Mouse (Mus musculus) heart, embryonic 13.5 days (tissue): ENCODE data around the gene Dlgap1. TPM values are rescaled to one million over a fixed set of nuclear protein-coding genes. Genes with fewer than 3 reads are reported as not detected.

Experiments used
- ATAC-seq: fragments of 200-750 bp; cut with Nextera tagmentation; 2 replicates; pipeline ENCODE4 v1.8.0; 2017; ENCODE audit warnings: moderate TSS enrichment; ENCODE audit not compliant: insufficient number of reproducible peaks, low FRiP score, low TSS enrichment; ENCODE audit errors: extremely low read depth
- H3K27ac ChIP-seq: fragments of 300-500 bp; sonication (generic); replicated peaks from 2 replicates; pipeline ENCODE4 v1.5.1; 2015; ENCODE audit warnings: moderate library complexity, mild to moderate bottlenecking, inconsistent platforms
- H3K27me3 ChIP-seq: fragments of 300-500 bp; sonication (generic); replicated peaks from 2 replicates; pipeline ENCODE4 v1.6.1; 2015; ENCODE audit warnings: mild to moderate bottlenecking, inconsistent platforms
- H3K36me3 ChIP-seq: fragments of 300-500 bp; sonication (generic); 2 replicates; pipeline ENCODE4 v1.6.1; 2015; ENCODE audit warnings: mild to moderate bottlenecking, inconsistent platforms
- H3K4me1 ChIP-seq: fragments of 300-500 bp; sonication (generic); 2 replicates; pipeline ENCODE4 v1.6.1; 2015; ENCODE audit warnings: inconsistent platforms
- H3K4me2 ChIP-seq: fragments of 300-500 bp; sonication (generic); 2 replicates; pipeline ENCODE4 v1.6.1; 2015; ENCODE audit warnings: inconsistent platforms, mild to moderate bottlenecking, moderate library complexity
- H3K4me3 ChIP-seq: fragments of 300-500 bp; sonication (generic); 2 replicates; pipeline ENCODE4 v1.5.1; 2015; ENCODE audit warnings: moderate library complexity, mild to moderate bottlenecking, inconsistent platforms
- H3K9ac ChIP-seq: fragments of 300-500 bp; sonication (generic); 2 replicates; pipeline ENCODE4 v1.6.1; 2015; ENCODE audit warnings: inconsistent platforms, mild to moderate bottlenecking, moderate library complexity
- H3K9me3 ChIP-seq: fragments of 300-500 bp; sonication (generic); 2 replicates; pipeline ENCODE4 v1.6.1; 2016; ENCODE audit warnings: inconsistent platforms
- WGBS: fragments of 180-500 bp; shearing (Covaris S2); methylation state at CpG from one replicate; pipeline ENCODE4 v1.1.7; 2015; ENCODE audit warnings: mixed read lengths; 5-methylcytosine and 5-hydroxymethylcytosine counted together
- polyA plus RNA-seq: library from polyadenylated mRNA; unstranded; fragments of >200 nt; fragmentation: Nextera tagmentation; extraction: Ambion mirVana; gene quantifications from 2 replicates; pipeline ENCODE4 v1.2.1, GENCODE M21; 2015

Gene Dlgap1
- polyA plus RNA-seq, 1 experiment from 2014 or later: 0.40 TPM

DNA sequence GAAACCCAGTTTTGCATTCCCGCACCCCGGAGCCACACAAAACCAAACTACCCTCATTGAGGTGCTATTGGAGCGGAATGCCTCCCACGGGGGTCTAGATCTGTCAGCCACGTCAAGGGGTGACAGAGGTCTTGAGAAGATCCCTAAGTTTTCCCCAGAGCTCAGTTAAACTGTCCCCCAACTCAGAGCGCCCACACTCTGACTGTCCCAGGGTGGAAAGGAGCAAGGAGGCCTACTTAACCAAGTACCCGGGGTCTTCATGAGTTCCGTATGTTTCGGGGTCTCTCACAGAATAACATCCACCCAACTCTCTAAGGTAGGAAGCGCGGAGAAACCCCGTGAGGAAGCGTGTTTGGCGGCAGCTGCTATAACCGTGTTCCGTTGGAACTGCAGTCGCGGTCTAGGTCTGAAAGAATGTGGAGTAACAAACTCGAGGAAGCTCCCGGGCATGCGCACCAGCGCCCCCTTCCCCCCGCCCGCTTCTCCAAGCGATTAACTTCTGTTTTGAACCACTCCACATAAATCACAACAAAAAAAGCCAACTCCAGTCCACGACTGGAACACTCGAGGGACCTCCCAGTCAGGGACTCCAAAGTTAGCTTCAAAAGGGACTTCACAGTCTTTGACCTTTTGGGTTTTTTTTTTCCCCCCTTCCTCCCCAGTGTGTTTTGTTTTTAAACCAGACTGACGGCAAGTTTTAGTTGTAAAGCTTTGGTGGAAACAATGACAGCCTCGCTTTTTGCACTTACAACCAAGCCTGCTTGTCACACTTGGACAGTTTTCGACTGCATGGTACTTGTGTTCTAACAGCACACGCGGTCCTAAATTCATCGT lies 880.7 kb downstream of the Dlgap1 start:
- ATAC-seq: no peak
- H3K9me3 ChIP-seq: no peaks in the 10 kb centered on the region
- peak overlapping the region; percentile 92 for H3K9ac ChIP-seq
- peak overlapping the region; percentile 99 for H3K4me2 ChIP-seq
- H3K36me3 ChIP-seq: peaks cover 18% of the 10 kb centered on the region
- H3K4me1 ChIP-seq: peaks cover 45% of the 10 kb centered on the region
- under 1% methylated on average over 33 of the region's 33 CpGs for WGBS
- H3K27me3 ChIP-seq: no peaks in the 10 kb centered on the region
- peak overlapping the region; percentile 74 for H3K4me3 ChIP-seq
- H3K27ac ChIP-seq: peak overlapping the region; percentile 98

DNA sequence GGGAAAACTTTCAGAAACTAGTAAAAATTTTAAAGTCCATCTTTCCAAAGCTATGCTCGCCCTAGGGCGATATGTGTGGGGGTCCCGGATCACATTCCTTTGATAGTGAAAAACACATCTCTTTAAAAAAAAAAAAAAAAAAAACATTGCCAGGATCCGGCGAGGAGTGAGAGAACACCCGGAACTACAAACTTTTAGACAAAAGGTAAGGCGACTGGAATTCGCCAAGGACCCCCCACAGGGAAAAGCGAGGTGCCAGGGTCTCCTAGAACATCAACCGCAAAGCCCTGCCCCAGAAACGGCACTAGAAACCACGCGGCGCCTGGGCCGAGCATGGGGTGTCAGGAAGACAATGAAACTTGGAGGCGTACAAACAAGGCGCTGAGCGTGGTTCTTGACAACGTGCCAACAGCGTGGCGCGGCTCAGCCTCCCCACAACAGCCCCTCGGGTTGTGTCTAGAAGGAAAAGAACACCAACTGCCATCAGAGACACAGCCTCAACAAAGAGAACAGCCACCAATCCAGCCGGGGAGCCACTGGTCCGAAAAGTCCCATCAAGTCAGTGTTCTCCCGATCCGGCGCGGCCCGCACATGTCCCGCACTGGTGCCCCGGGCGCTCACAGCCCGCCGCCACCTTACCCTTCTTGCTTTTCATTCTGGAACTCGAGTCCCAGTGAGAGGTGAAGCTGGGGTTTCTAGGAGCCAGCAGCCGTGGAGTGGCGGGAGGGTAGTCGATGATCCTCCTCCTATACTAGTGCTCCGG lies 881.5 kb downstream of the Dlgap1 start:
- ATAC-seq: 0 out of 2 replicates have a peak, but pooled peaks have one; percentile 10
- H3K36me3 ChIP-seq: peaks cover 10% of the 10 kb centered on the region
- H3K4me2 ChIP-seq: peak overlapping the region; percentile 99
- under 1% methylated on average over 40 of the region's 40 CpGs for WGBS
- H3K27me3 ChIP-seq: no peaks in the 10 kb centered on the region
- H3K4me1 ChIP-seq: peaks cover 37% of the 10 kb centered on the region
- no peaks in the 10 kb centered on the region for H3K9me3 ChIP-seq
- peak overlapping the region; percentile 74 for H3K4me3 ChIP-seq
- H3K27ac ChIP-seq: peak overlapping the region; percentile 98
- H3K9ac ChIP-seq: peak overlapping the region; percentile 92

DNA sequence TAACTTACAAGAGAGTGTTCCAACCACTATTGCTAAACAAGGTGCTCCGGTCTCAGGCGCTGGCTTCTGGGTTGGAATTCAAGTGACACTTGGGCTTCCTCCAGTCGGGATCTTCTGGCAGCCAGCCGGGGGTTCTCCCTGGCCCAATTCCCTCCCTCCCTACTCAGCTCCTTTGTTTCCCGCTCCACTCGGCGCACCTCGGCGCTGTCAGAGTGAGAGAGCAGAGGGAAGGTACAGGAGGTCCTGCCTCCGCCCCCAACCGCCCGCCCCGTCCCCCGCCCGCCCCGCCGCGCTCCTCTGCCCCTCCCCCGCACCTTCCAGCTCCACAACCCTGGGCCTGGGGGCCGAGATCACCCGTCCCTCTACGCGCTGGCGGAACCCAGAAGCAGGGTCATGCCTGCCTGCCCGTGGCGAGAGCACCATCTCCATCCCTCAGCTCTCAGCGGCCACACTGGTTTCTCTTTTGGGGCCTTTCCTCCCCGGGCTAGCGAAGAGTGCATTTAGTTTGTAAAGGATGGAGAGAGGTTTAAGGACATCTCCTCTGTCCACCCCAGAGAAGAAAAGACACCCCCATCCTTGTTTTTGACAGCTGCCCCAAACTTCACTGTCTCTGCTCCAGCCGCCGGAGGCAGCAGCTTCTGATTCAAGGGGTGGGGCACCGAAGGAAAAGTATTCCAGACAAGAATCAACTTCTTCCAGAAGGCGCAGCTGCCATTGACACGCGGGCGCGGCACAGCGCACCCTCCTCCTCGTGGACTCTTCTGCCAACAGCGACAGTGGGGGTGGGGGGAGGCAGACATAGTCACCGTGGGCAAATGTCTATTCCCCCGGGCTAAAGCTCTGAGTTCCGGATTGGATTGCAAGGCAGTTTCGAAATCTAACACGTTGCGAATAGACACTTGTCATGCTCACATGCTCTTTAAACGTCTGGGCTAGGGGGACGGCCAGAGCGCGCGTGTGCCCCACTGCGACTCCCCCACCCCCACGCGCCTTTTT lies 882.4 kb downstream of the Dlgap1 start:
- 0 out of 2 replicates have a peak, but pooled peaks cover 1% of the 10 kb centered on the region for H3K36me3 ChIP-seq
- H3K4me1 ChIP-seq: peaks cover 28% of the 10 kb centered on the region
- under 1% methylated on average over 54 of the region's 54 CpGs for WGBS
- H3K4me3 ChIP-seq: peak overlapping the region; percentile 74
- H3K27ac ChIP-seq: peak overlapping the region; percentile 98
- peak overlapping the region; percentile 92 for H3K9ac ChIP-seq
- H3K4me2 ChIP-seq: peak overlapping the region; percentile 99
- H3K9me3 ChIP-seq: no peaks in the 10 kb centered on the region
- peak; percentile 45; the same call in 1 of the 2 replicates for ATAC-seq
- no peaks in the 10 kb centered on the region for H3K27me3 ChIP-seq

- WGBS: under 1% methylated on average over 29 of the region's 29 CpGs
- H3K27me3 ChIP-seq: no peaks in the 10 kb centered on the region
- ATAC-seq: no peak
- H3K27ac ChIP-seq: peak overlapping the region; percentile 98
- H3K9ac ChIP-seq: peak overlapping the region; percentile 92
- H3K4me3 ChIP-seq: peak overlapping the region; percentile 74
- peaks cover 20% of the 10 kb centered on the region for H3K4me1 ChIP-seq
- peak overlapping the region; percentile 99 for H3K4me2 ChIP-seq
- no peaks in the 10 kb centered on the region for H3K36me3 ChIP-seq
- H3K9me3 ChIP-seq: no peaks in the 10 kb centered on the region
Measured at GRCm38 (mm10) chr17:70852011-70852685, 883.3 kb downstream of the Dlgap1 start.

- no peaks in the 10 kb centered on the region for H3K36me3 ChIP-seq
- peak overlapping the region; percentile 92 for H3K9ac ChIP-seq
- no peaks in the 10 kb centered on the region for H3K27me3 ChIP-seq
- peaks cover 15% of the 10 kb centered on the region for H3K4me1 ChIP-seq
- peak overlapping the region; percentile 99 for H3K4me2 ChIP-seq
- H3K9me3 ChIP-seq: no peaks in the 10 kb centered on the region
- ATAC-seq: peak; percentile 45; the same call in 1 of the 2 replicates
- H3K27ac ChIP-seq: peak overlapping the region; percentile 98
- WGBS: under 1% methylated on average over 51 of the region's 51 CpGs
- peak overlapping the region; percentile 74 for H3K4me3 ChIP-seq
Measured at GRCm38 (mm10) chr17:70852686-70853386, 884.0 kb downstream of the Dlgap1 start.

DNA sequence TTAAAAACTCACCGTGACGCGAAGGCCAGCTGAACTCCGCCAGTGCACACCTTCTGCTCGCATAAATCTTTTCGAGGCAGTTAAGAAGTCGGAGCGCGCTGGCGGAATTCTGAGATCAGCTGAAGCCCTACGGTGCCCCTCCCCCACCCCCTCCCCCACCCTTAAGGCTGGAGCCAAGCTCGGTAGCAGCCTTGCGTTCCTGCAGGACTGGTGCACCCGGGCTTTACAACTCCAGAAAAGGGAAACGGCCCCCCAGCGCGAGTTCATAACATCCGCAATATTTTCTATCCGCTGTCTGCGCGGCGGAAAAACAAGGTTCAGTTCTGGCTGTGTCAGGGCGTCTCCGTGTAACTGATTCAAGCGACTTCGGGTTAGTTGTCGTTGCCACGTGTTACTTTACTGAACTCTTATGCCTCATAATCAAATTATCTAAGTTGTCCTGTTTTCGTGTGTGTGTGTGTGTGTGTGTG lies 884.6 kb downstream of the Dlgap1 start, which contains the start of gene Tgif1:
TSS of gene Tgif1 (minus strand) at position 111 of the 470 bp plus-strand sequence.
- WGBS: under 1% methylated on average over 29 of the region's 29 CpGs
- H3K4me3 ChIP-seq: peak within 1 kb of the TSS; percentile 74
- peaks cover 11% of the 10 kb centered on the region for H3K4me1 ChIP-seq
- no peaks in the 10 kb centered on the region for H3K36me3 ChIP-seq
- H3K27ac ChIP-seq: peak within 1 kb of the TSS; percentile 98
- no peak for ATAC-seq
- H3K4me2 ChIP-seq: peak within 1 kb of the TSS; percentile 99
- no peaks in the 10 kb centered on the region for H3K9me3 ChIP-seq
- peak within 1 kb of the TSS; percentile 92 for H3K9ac ChIP-seq
- H3K27me3 ChIP-seq: no peaks in the 10 kb centered on the region

- Histone ChIP-seq H3K27ac (peak overlapping the region; percentile 98; the same call in 1 of the 2 replicates), H3K9ac (peak overlapping the region; percentile 92), H3K36me3 (no peaks in the 10 kb centered on the region), H3K27me3 (no peaks in the 10 kb centered on the region), H3K4me3 (peak overlapping the region; percentile 74), H3K4me2 (peak overlapping the region; percentile 99), H3K9me3 (no peaks in the 10 kb centered on the region), H3K4me1 (peaks cover 8% of the 10 kb centered on the region)
- WGBS: 23% methylated on average over 6 of the region's 6 CpGs
- ATAC-seq: no peak
Measured at GRCm38 (mm10) chr17:70854021-70854420, 885.1 kb downstream of the Dlgap1 start.

DNA sequence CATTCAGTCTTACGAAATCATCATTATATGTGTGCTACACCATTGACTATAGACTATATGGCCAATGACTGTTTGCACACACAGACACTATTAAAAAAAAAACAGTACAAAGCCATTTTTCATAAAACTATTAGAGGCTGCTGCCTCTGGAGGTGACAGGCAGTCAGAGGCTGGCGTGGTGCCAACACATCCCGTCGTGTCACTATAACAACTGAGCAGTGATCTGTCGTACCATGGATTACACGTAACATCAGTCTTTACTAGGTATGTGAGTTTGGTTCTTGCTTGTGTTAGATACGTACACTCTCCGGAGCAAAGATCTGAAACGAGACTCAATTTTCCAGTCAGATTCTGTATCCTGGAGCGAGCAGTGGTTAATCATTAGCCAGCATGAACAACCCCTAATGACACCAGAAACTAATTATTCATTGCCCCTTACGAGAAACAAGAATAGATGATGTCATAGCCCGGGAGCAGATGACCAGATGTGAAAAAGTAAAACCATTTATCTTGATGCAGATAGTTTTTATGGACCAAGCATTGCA lies 888.1 kb downstream of the Dlgap1 start:
- no peak for ATAC-seq
- Histone ChIP-seq H3K27ac (no peak overlapping the region), H3K9me3 (no peaks in the 10 kb centered on the region), H3K4me3 (no peak overlapping the region), H3K9ac (no peak overlapping the region), H3K36me3 (no peaks in the 10 kb centered on the region), H3K4me1 (peaks cover 8% of the 10 kb centered on the region), H3K27me3 (no peaks in the 10 kb centered on the region), H3K4me2 (no peak overlapping the region)
- 69% methylated on average over 12 of the region's 12 CpGs for WGBS

- no peak overlapping the region for H3K4me2 ChIP-seq
- H3K4me3 ChIP-seq: no peak overlapping the region
- H3K4me1 ChIP-seq: peaks cover 6% of the 10 kb centered on the region
- H3K27ac ChIP-seq: no peak overlapping the region
- 75% methylated on average over 4 of the region's 4 CpGs for WGBS
- H3K27me3 ChIP-seq: no peaks in the 10 kb centered on the region
- ATAC-seq: no peak
- H3K36me3 ChIP-seq: no peaks in the 10 kb centered on the region
- no peak overlapping the region for H3K9ac ChIP-seq
- 0 out of 2 replicates have a peak, but pooled peaks cover 3% of the 10 kb centered on the region for H3K9me3 ChIP-seq
Measured at GRCm38 (mm10) chr17:70858814-70859213, 889.9 kb downstream of the Dlgap1 start.
